Mouse (Mus musculus) lung, postnatal 0 days (tissue): ENCODE results near the gene Nr2f6.

ENCODE experiments used
- CTCF ChIP-seq: IDR thresholded peaks from 2 replicates; pipeline ENCODE4 v1.5.1; 2016; ENCODE audit warnings: antibody characterized with exemption, mild to moderate bottlenecking
- EP300 ChIP-seq: IDR thresholded peaks from 2 replicates; pipeline ENCODE4 v1.6.1; 2016; ENCODE audit warnings: antibody characterized with exemption, mild to moderate bottlenecking, control low read depth

DNA sequence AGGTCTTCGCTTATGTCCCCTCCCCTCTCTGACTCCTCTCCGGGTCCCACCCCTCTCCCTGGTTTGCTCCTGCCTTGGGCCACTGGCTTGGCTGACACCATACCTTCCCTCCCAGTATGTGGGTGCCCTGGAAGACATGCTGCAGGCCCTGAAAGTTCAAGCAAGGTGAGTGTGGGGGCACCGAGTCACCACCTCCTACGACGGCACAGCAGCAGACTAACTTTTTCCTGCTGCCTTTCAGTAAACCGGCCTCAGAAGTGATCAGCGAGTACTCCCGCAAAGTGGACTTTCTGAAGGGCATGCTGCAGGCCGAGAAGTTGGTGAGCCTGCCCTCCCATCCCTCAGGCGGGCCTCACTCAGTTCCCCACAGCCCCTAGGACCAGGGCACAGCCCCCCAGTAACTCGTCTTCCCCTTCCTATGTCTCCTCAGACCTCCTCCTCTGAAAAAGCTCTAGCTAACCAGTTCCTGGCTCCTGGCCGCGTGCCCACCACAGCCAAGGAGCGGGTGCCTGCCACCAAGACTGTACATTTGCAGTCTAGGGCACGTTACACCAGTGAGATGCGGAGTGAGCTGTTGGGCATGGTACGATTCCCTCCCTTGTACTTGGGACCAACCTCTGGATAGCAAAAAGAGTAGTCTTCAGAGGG lies 14.1 kb downstream of the Nr2f6 start:
- TF ChIP-seq EP300 (no peak), CTCF (no peak)
